ENCODE assay signal across 8 mouse cellular contexts in genomic region chr6:112197445-112197844, GRCm38 (mm10).
A peak's percentile ranks its signal among the peaks of the same experiment; 100 is the strongest.
DNase-seq lines count a peak whose midpoint lies in the region; ATAC-seq and TF ChIP-seq lines count a peak whose summit lies in the region.

No protein-coding gene starts in this region.

- H3K4me3 ChIP-seq in embryonic facial prominence, embryonic 13.5 days: no peak overlapping the region; the same call in 1 of the 2 replicates
- H3K4me3 ChIP-seq in limb, embryonic 11.5 days (ENCODE audit: low read depth, low read length): no peak overlapping the region
- peak overlapping the region; percentile 16; the same call in 1 of the 2 replicates for H3K4me3 ChIP-seq in midbrain, postnatal 0 days (ENCODE audit: low read depth, low read length)

- no peak overlapping the region for H3K9ac ChIP-seq in embryonic facial prominence, embryonic 13.5 days
- no peak overlapping the region for H3K9ac ChIP-seq in limb, embryonic 11.5 days (ENCODE audit: low read length)
- H3K9ac ChIP-seq in midbrain, postnatal 0 days (replicated peaks; ENCODE audit: low read length, poor library complexity, severe bottlenecking): no peak overlapping the region

- ATAC-seq in embryonic facial prominence, embryonic 13.5 days (ENCODE audit: insufficient number of reproducible peaks, insufficient read depth, low FRiP score, low TSS enrichment, low read depth): no peak
- peak; percentile 41; the same call in 1 of the 2 replicates for ATAC-seq in limb, embryonic 11.5 days (ENCODE audit: insufficient number of reproducible peaks, low FRiP score, low TSS enrichment, low read depth)
- peak; percentile 78 for ATAC-seq in midbrain, postnatal 0 days (ENCODE audit: low FRiP score)

- WGBS in embryonic facial prominence, embryonic 13.5 days: 7% methylated on average over 16 of the region's 16 CpGs
- 10% methylated on average over 16 of the region's 16 CpGs for WGBS in limb, embryonic 11.5 days
- WGBS in midbrain, postnatal 0 days: 9% methylated on average over 16 of the region's 16 CpGs

- peak; percentile 91 for TF ChIP-seq CTCF in midbrain, postnatal 0 days (IDR thresholded peaks at IDR 0.05)

- DNase-seq in 3T3-L1 (ENCODE audit: low read depth, low spot score): peak; percentile 66
- DNase-seq in adrenal gland, postnatal 36 days: peak; percentile 81 to 88
- DNase-seq in heart, adult 8-10 months (ENCODE audit: low spot score): peak; percentile 78
- DNase-seq in kidney, adult 8-10 months: peak; percentile 55 to 79
- DNase-seq in limb, embryonic 11.5 days (ENCODE audit: low spot score): peak; percentile 84
- peak; percentile 94 for DNase-seq in midbrain, postnatal 0 days (ENCODE audit: low spot score)
- peak; percentile 47 for DNase-seq in splenic B cell, adult 2 months (ENCODE audit: low read depth, low spot score)

- no peak overlapping the region for H3K27ac ChIP-seq in embryonic facial prominence, embryonic 13.5 days
- no peak overlapping the region for H3K27ac ChIP-seq in limb, embryonic 11.5 days (replicated peaks; ENCODE audit: low read depth, low read length)
- H3K27ac ChIP-seq in midbrain, postnatal 0 days (ENCODE audit: low read depth, low read length): no peak overlapping the region

- no peaks in the 10 kb centered on the region for H3K9me3 ChIP-seq in embryonic facial prominence, embryonic 13.5 days
- H3K9me3 ChIP-seq in limb, embryonic 11.5 days (ENCODE audit: control insufficient read depth, low read length): no peaks in the 10 kb centered on the region
- no peaks in the 10 kb centered on the region for H3K9me3 ChIP-seq in midbrain, postnatal 0 days (ENCODE audit: low read length)

- H3K4me2 ChIP-seq in embryonic facial prominence, embryonic 13.5 days: peak overlapping the region; percentile 53
- peak overlapping the region; percentile 31; the same call in 1 of the 2 replicates for H3K4me2 ChIP-seq in limb, embryonic 11.5 days (ENCODE audit: low read depth, severe bottlenecking)
- H3K4me2 ChIP-seq in midbrain, postnatal 0 days (ENCODE audit: low read depth, low read length, poor library complexity, severe bottlenecking): peak overlapping the region; percentile 41; the same call in 1 of the 2 replicates

- no peaks in the 10 kb centered on the region; the same call in 1 of the 2 replicates for H3K27me3 ChIP-seq in embryonic facial prominence, embryonic 13.5 days
- no peaks in the 10 kb centered on the region for H3K27me3 ChIP-seq in limb, embryonic 11.5 days (ENCODE audit: control insufficient read depth, insufficient read depth, low read length)
- H3K27me3 ChIP-seq in midbrain, postnatal 0 days (ENCODE audit: insufficient read depth, low read length): no peaks in the 10 kb centered on the region
- H3K27me3 ChIP-seq in splenic B cell, adult 2 months (ENCODE audit: control insufficient read depth, insufficient read depth, low read length, poor library complexity, severe bottlenecking): no peaks in the 10 kb centered on the region

- H3K4me1 ChIP-seq in embryonic facial prominence, embryonic 13.5 days: peaks cover 5% of the 10 kb centered on the region
- no peaks in the 10 kb centered on the region for H3K4me1 ChIP-seq in limb, embryonic 11.5 days (ENCODE audit: control insufficient read depth, insufficient read depth, low read length)
- peaks cover 2% of the 10 kb centered on the region; the same call in 1 of the 2 replicates for H3K4me1 ChIP-seq in midbrain, postnatal 0 days (ENCODE audit: insufficient read depth, low read length)

- H3K36me3 ChIP-seq in embryonic facial prominence, embryonic 13.5 days: no peaks in the 10 kb centered on the region
- no peaks in the 10 kb centered on the region for H3K36me3 ChIP-seq in limb, embryonic 11.5 days (ENCODE audit: control insufficient read depth, insufficient read depth, low read length)
- H3K36me3 ChIP-seq in midbrain, postnatal 0 days (ENCODE audit: insufficient read depth, low read length): no peaks in the 10 kb centered on the region
- no peaks in the 10 kb centered on the region for H3K36me3 ChIP-seq in splenic B cell, adult 2 months (ENCODE audit: control insufficient read depth, insufficient read depth, low read length, poor library complexity, severe bottlenecking)
